Mouse (Mus musculus) heart, embryonic 11.5 days (tissue): Measurements from ENCODE around the gene Adgrl2. TPM values are rescaled to one million over a fixed set of nuclear protein-coding genes. Genes with fewer than 3 reads are reported as not detected.
A peak's percentile ranks its signal among the peaks of the same experiment; 100 is the strongest.

Experiments
- ATAC-seq: fragments of 200-750 bp; cut with Nextera tagmentation; replicated peaks from 2 replicates; pipeline ENCODE4 v1.8.0; 2017; ENCODE audit warnings: moderate library complexity; ENCODE audit not compliant: insufficient number of reproducible peaks, low FRiP score, low TSS enrichment
- H3K27ac ChIP-seq: fragments of 300-500 bp; sonication (generic); 2 replicates; pipeline ENCODE4 v1.5.1; 2014; ENCODE audit warnings: mild to moderate bottlenecking, low read depth, low read length
- H3K27me3 ChIP-seq: fragments of 300-500 bp; sonication (generic); 2 replicates; pipeline ENCODE4 v1.6.1; 2014; ENCODE audit warnings: mild to moderate bottlenecking, low read length, mixed read lengths; ENCODE audit not compliant: control insufficient read depth, insufficient read depth
- H3K36me3 ChIP-seq: fragments of 300-500 bp; sonication (generic); 2 replicates; pipeline ENCODE4 v1.6.1; 2014; ENCODE audit warnings: mild to moderate bottlenecking, low read length, moderate library complexity, mixed read lengths; ENCODE audit not compliant: control insufficient read depth, insufficient read depth
- H3K4me1 ChIP-seq: fragments of 300-500 bp; sonication (generic); 2 replicates; pipeline ENCODE4 v1.6.1; 2014; ENCODE audit warnings: low read length; ENCODE audit not compliant: control insufficient read depth, insufficient read depth
- H3K4me2 ChIP-seq: fragments of 300-500 bp; sonication (generic); 2 replicates; pipeline ENCODE4 v1.6.1; 2014; ENCODE audit warnings: mild to moderate bottlenecking, moderate library complexity
- H3K4me3 ChIP-seq: fragments of 300-500 bp; sonication (generic); 2 replicates; pipeline ENCODE4 v1.5.1; 2014; ENCODE audit warnings: low read depth, low read length
- H3K9ac ChIP-seq: fragments of 300-500 bp; sonication (generic); 2 replicates; pipeline ENCODE4 v1.6.1; 2014; ENCODE audit warnings: mild to moderate bottlenecking, low read depth, low read length, moderate library complexity
- H3K9me3 ChIP-seq: fragments of 300-500 bp; sonication (generic); replicated peaks from 2 replicates; pipeline ENCODE4 v1.6.1; 2016; ENCODE audit warnings: low read length; ENCODE audit not compliant: control insufficient read depth
- whole genome bisulfite sequencing: fragments of 180-500 bp; shearing (Covaris S2); extraction: QIAGEN DNeasy Blood & Tissue Kit; methylation state at CpG from one replicate; pipeline ENCODE4 v1.1.7; 2014; ENCODE audit not compliant: insufficient replicate concordance; 5-methylcytosine and 5-hydroxymethylcytosine counted together
- polyA plus RNA-seq: library from polyadenylated mRNA; unstranded; fragments of >200 nt; fragmentation: Nextera tagmentation; extraction: Ambion mirVana; gene quantifications from 2 replicates; pipeline ENCODE4 v1.2.1, GENCODE M21; 2014

Gene Adgrl2
- polyA plus RNA-seq, 1 experiment from 2014 or later = 37.3 TPM

DNA sequence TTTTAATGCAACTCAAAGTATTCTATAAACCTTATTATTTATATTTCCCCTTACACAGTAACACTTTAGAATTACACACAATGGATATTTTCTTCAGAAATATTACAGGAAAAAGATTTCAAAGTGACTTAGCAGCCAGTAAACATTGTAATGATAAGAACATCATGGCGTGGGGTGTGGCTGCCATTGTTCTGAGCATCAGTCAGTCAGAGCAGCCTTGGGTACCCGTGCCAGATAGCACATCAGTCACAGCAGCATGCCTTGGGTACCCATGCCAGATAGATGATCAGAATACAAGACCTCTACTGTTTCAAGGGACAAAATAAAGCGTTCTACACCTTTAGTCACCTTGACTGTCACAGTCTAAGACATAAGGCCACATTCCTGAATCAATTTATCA, 82.5 kb downstream of the Adgrl2 start:
- ATAC-seq = no peak
- no peaks in the 10 kb centered on the region for H3K27me3 ChIP-seq
- no peaks in the 10 kb centered on the region for H3K36me3 ChIP-seq
- no peak overlapping the region for H3K4me2 ChIP-seq
- H3K4me3 ChIP-seq = no peak overlapping the region
- no peak overlapping the region for H3K9ac ChIP-seq
- 58% methylated on average over 3 of the region's 3 CpGs for WGBS
- H3K4me1 ChIP-seq = peaks cover 27% of the 10 kb centered on the region
- H3K9me3 ChIP-seq = no peaks in the 10 kb centered on the region
- H3K27ac ChIP-seq = no peak overlapping the region

- H3K9me3 ChIP-seq = no peaks in the 10 kb centered on the region
- no peak overlapping the region for H3K4me3 ChIP-seq
- peak; percentile 77 for ATAC-seq
- 36% methylated on average over 6 of the region's 6 CpGs for WGBS
- H3K27me3 ChIP-seq = no peaks in the 10 kb centered on the region
- no peaks in the 10 kb centered on the region for H3K36me3 ChIP-seq
- H3K4me2 ChIP-seq = 0 out of 2 replicates have a peak overlapping the region, but pooled peaks have one; percentile 2
- peaks cover 27% of the 10 kb centered on the region for H3K4me1 ChIP-seq
- H3K27ac ChIP-seq = no peak overlapping the region
- no peak overlapping the region for H3K9ac ChIP-seq
Observed at GRCm38 (mm10) chr3:148907024-148907778, 83.2 kb downstream of the Adgrl2 start.

- 51% methylated on average over 13 of the region's 13 CpGs for WGBS
- no peaks in the 10 kb centered on the region for H3K27me3 ChIP-seq
- no peak overlapping the region for H3K9ac ChIP-seq
- no peak overlapping the region for H3K4me3 ChIP-seq
- ATAC-seq = no peak
- H3K4me1 ChIP-seq = peaks cover 27% of the 10 kb centered on the region
- 0 out of 2 replicates have a peak overlapping the region, but pooled peaks have one; percentile 2 for H3K4me2 ChIP-seq
- H3K36me3 ChIP-seq = no peaks in the 10 kb centered on the region
- 0 out of 2 replicates have a peak overlapping the region, but pooled peaks have one; percentile 22 for H3K27ac ChIP-seq
- no peaks in the 10 kb centered on the region for H3K9me3 ChIP-seq
Observed at GRCm38 (mm10) chr3:148905906-148906779, 84.2 kb downstream of the Adgrl2 start.

DNA sequence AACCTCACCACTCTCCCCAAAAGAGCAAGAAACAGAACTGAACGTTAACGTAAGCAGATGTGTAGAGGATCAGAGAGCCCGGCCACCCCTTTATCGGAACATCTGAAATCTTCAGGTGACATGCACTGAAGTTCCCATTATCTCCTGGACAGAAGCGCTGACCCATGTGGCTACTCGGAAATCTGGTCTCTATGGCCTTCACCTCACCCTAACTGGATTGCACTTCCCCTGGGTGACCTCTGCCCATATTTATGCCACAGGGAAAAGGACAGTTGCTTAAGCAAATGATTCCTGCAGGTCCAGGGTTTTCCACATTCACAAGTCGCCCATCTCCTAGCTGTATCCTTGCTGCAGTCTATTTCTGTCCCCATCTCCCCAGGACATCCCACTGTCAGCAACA, 84.9 kb downstream of the Adgrl2 start:
- Histone ChIP-seq H3K9ac (no peak overlapping the region), H3K9me3 (no peaks in the 10 kb centered on the region), H3K4me1 (peaks cover 27% of the 10 kb centered on the region), H3K27ac (no peak overlapping the region), H3K4me2 (no peak overlapping the region), H3K27me3 (no peaks in the 10 kb centered on the region), H3K4me3 (no peak overlapping the region), H3K36me3 (no peaks in the 10 kb centered on the region)
- ATAC-seq = no peak
- 62% methylated on average over 7 of the region's 7 CpGs for WGBS

DNA sequence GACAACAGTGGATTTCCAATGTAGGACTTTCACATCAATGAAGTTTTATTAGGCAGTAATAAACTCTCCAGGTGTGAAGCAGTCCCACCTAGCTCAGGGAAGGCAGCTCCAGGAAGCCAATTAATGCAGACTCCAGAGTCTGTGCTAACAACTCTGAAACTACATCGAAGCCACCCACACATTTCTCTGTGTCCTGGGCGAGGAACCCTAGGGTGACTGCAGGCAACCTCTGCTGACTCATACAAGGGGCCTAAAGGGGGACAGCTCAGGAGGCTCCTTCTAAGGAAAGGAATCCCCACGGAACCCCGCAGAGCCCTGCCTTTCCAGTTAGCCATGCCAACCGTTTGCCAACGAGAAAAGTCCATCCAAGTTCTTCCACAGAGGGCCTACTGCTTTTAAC, 90.5 kb downstream of the Adgrl2 start:
- Histone ChIP-seq H3K4me2 (no peak overlapping the region), H3K9ac (no peak overlapping the region), H3K27me3 (no peaks in the 10 kb centered on the region), H3K4me3 (no peak overlapping the region), H3K36me3 (no peaks in the 10 kb centered on the region), H3K27ac (no peak overlapping the region), H3K9me3 (no peaks in the 10 kb centered on the region), H3K4me1 (peaks cover 14% of the 10 kb centered on the region)
- WGBS = 44% methylated on average over 6 of the region's 6 CpGs
- ATAC-seq = no peak

DNA sequence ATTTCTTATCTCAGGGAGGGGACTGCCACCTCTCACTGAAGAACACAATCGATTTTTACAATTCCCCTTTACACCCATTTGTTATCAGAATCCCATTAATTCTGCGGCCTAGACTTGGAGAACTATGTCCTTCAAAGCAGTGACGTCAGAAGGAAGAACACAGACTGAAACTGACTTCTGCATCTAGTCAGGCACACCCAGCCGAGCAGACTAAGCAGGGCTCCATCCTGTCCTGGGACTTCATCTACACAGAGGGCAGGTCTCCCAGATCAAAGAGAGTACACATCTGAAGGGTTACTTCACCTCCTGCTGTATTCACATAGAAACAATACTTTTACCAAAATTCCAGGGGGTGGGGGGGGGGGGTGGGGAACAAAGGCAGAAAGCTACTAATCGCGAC, 90.9 kb downstream of the Adgrl2 start:
- no peak overlapping the region for H3K27ac ChIP-seq
- H3K9ac ChIP-seq = no peak overlapping the region
- ATAC-seq = no peak
- H3K9me3 ChIP-seq = no peaks in the 10 kb centered on the region
- no peak overlapping the region for H3K4me3 ChIP-seq
- no peaks in the 10 kb centered on the region for H3K27me3 ChIP-seq
- H3K4me2 ChIP-seq = no peak overlapping the region
- 36% methylated on average over 6 of the region's 6 CpGs for WGBS
- H3K4me1 ChIP-seq = peaks cover 14% of the 10 kb centered on the region
- H3K36me3 ChIP-seq = no peaks in the 10 kb centered on the region

- Histone ChIP-seq H3K4me2 (no peak overlapping the region), H3K9ac (no peak overlapping the region), H3K27ac (no peak overlapping the region), H3K4me1 (peaks cover 14% of the 10 kb centered on the region), H3K36me3 (no peaks in the 10 kb centered on the region), H3K27me3 (no peaks in the 10 kb centered on the region), H3K9me3 (no peaks in the 10 kb centered on the region), H3K4me3 (no peak overlapping the region)
- no peak for ATAC-seq
- 64% methylated on average over 8 of the region's 8 CpGs for WGBS
Observed at GRCm38 (mm10) chr3:148898535-148899250, 91.7 kb downstream of the Adgrl2 start.

DNA sequence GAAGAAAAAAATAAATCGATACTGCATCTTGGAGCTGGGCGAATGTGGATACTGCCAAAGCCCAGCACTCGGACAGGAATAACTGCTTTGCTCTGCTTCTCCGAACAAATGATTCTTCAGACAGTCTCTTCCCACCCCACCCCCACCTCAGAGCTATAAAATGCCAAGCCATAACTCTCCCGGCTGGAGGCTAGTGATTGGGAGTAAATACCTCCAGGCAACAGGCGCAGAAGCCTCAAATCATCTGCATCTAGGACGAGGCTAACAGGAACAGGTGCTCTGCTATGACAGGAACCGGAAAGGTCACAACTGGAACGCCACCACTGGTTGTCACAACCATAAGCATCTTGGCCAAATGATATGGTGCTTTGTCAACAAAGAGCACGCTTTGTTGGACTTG, 94.1 kb downstream of the Adgrl2 start:
- Histone ChIP-seq H3K9me3 (no peaks in the 10 kb centered on the region), H3K9ac (no peak overlapping the region), H3K27me3 (no peaks in the 10 kb centered on the region), H3K36me3 (no peaks in the 10 kb centered on the region), H3K27ac (no peak overlapping the region), H3K4me3 (no peak overlapping the region), H3K4me1 (peaks cover 16% of the 10 kb centered on the region), H3K4me2 (no peak overlapping the region)
- 69% methylated on average over 10 of the region's 10 CpGs for WGBS
- ATAC-seq = no peak
